Comparison of ENCODE assay signal across 9 mouse cellular contexts in the genomic region with DNA sequence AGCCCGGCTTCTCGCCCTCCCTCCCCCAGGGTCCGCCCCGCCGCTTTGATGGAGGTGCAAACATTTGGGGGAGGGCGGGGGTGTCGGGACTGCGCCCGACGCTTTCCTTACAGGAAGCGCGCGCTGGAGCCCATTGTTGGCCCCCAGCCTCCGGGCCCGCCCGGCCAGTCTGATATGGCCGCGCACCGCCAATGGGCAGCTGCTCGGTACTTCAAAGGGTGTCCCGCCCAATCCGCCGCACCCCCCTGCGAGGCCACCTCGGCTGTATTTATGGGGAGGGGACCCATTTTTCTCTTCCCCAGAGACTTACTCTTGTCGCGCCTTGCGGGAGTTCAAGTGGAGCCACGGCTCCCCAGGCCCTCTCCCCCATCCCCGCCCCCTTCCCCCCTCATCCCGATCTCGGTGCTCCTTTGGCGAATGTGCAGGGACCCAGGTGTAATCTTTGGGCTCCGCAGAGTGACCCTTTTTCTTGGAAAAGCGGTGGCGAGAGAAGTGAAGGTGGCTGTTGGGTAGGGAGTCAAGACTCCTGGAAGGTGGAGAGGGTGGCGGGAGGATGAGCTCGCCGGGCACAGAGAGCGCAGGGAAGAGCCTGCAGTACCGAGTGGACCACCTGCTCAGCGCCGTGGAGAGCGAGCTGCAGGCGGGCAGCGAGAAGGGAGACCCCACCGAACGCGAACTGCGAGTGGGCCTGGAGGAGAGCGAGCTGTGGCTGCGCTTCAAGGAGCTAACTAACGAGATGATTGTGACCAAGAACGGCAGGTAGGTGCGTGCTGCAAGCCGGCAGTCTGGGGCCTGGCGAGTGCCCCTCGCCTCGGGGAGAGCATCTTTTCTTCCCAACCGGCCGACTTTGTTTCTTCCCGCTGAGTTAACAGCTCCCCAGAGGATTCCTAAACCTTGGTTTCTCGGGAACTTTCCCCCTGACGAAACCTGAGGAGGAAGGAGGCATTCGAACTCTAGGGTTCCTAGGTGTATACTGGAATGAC. TPM values are rescaled to one million over a fixed set of nuclear protein-coding genes. Genes with fewer than 3 reads are reported as not detected.
DNase-seq lines count a peak whose midpoint lies in the region; ATAC-seq and TF ChIP-seq lines count a peak whose summit lies in the region.
"Had no signal": no experiment of that assay in that cellular context is flagged by ENCODE, and none has a peak within 500 bp of the region (broad histone marks: within the 10 kb centered on the region; RNA-seq: fewer than 3 reads in every experiment).

A gene (plus strand): TSS at position 446 of the 983 bp plus-strand sequence.

- no peak for TF ChIP-seq CTCF in lung, embryonic 14.5 days (IDR thresholded peaks at IDR 0.05; ENCODE audit: low read depth)

- H3K4me1 ChIP-seq in lung, embryonic 14.5 days (ENCODE audit: insufficient read depth), result no peaks in the 10 kb centered on the region
- H3K4me1 ChIP-seq in forebrain, embryonic 14.5 days (ENCODE audit: control insufficient read depth, insufficient read depth, low read length), result no peaks in the 10 kb centered on the region
- H3K4me1 ChIP-seq in limb, embryonic 13.5 days, result peaks cover 28% of the 10 kb centered on the region
- H3K4me1 ChIP-seq in stomach, embryonic 16.5 days (ENCODE audit: control insufficient read depth, insufficient read depth, low read length), result no peaks in the 10 kb centered on the region; the same call in 1 of the 2 replicates

- no peaks in the 10 kb centered on the region for H3K36me3 ChIP-seq in lung, embryonic 14.5 days (ENCODE audit: insufficient read depth)
- H3K36me3 ChIP-seq in forebrain, embryonic 14.5 days (ENCODE audit: control insufficient read depth, insufficient read depth, low read length), result no peaks in the 10 kb centered on the region
- no peaks in the 10 kb centered on the region for H3K36me3 ChIP-seq in limb, embryonic 13.5 days
- H3K36me3 ChIP-seq in stomach, embryonic 16.5 days (ENCODE audit: control insufficient read depth, insufficient read depth, low read length), result no peaks in the 10 kb centered on the region

- H3K9me3 ChIP-seq in lung, embryonic 14.5 days (ENCODE audit: low read depth, low read length), result no peaks in the 10 kb centered on the region
- no peaks in the 10 kb centered on the region for H3K9me3 ChIP-seq in forebrain, embryonic 14.5 days (replicated peaks; ENCODE audit: control insufficient read depth, low read length)
- H3K9me3 ChIP-seq in limb, embryonic 13.5 days, result no peaks in the 10 kb centered on the region
- no peaks in the 10 kb centered on the region for H3K9me3 ChIP-seq in stomach, embryonic 16.5 days (replicated peaks; ENCODE audit: control insufficient read depth, low read length)

- DNase-seq in lung, embryonic 14.5 days, result peak; percentile 30
- no peak for DNase-seq in lung, postnatal 36 days
- DNase-seq in forebrain, embryonic 14.5 days (ENCODE audit: low spot score), result no peak
- DNase-seq in cerebellum, adult 9-11 months, result no peak
- DNase-seq: cerebellum, adult 8-10 months; gastrocnemius, postnatal 36 days had no signal

- no peak within 1 kb of the TSS for H3K9ac ChIP-seq in lung, embryonic 14.5 days
- H3K9ac ChIP-seq in forebrain, embryonic 14.5 days (ENCODE audit: low read length), result no peak within 1 kb of the TSS
- H3K9ac ChIP-seq in limb, embryonic 13.5 days, result no peak within 1 kb of the TSS; the same call in 1 of the 2 replicates
- H3K9ac ChIP-seq in stomach, embryonic 16.5 days (ENCODE audit: low read length), result no peak within 1 kb of the TSS

- ATAC-seq in lung, embryonic 14.5 days (ENCODE audit: insufficient read depth), result no peak
- no peak for ATAC-seq in forebrain, embryonic 14.5 days
- ATAC-seq in limb, embryonic 13.5 days (ENCODE audit: low FRiP score, low read depth), result no peak
- ATAC-seq in stomach, embryonic 16.5 days (ENCODE audit: insufficient read depth, low FRiP score), result no peak
- ATAC-seq in CD4-positive, CD25-positive, alpha-beta regulatory T cell, adult 4 months, result no peak

- H3K27me3 ChIP-seq in lung, embryonic 14.5 days (ENCODE audit: insufficient read depth, low read length), result peaks cover 90% of the 10 kb centered on the region
- H3K27me3 ChIP-seq in forebrain, embryonic 14.5 days (replicated peaks; ENCODE audit: control insufficient read depth, insufficient read depth, low read length), result peaks cover 90% of the 10 kb centered on the region
- peaks cover 100% of the 10 kb centered on the region for H3K27me3 ChIP-seq in limb, embryonic 13.5 days
- peaks cover 82% of the 10 kb centered on the region for H3K27me3 ChIP-seq in stomach, embryonic 16.5 days (ENCODE audit: control insufficient read depth, insufficient read depth, low read length)

- H3K4me2 ChIP-seq in lung, embryonic 14.5 days, result peak within 1 kb of the TSS; percentile 60
- peak within 1 kb of the TSS; percentile 21 for H3K4me2 ChIP-seq in forebrain, embryonic 14.5 days (ENCODE audit: low read length)
- peak within 1 kb of the TSS; percentile 67 for H3K4me2 ChIP-seq in limb, embryonic 13.5 days (replicated peaks)
- peak within 1 kb of the TSS; percentile 43 for H3K4me2 ChIP-seq in stomach, embryonic 16.5 days (ENCODE audit: low read depth, low read length)

- H3K27ac ChIP-seq in lung, embryonic 14.5 days (ENCODE audit: low read depth), result no peak within 1 kb of the TSS
- no peak within 1 kb of the TSS for H3K27ac ChIP-seq in forebrain, embryonic 14.5 days (ENCODE audit: low read depth, low read length)
- no peak within 1 kb of the TSS for H3K27ac ChIP-seq in limb, embryonic 13.5 days
- no peak within 1 kb of the TSS for H3K27ac ChIP-seq in stomach, embryonic 16.5 days (ENCODE audit: low read length)

- 1% methylated on average over 65 of the region's 65 CpGs for WGBS in lung, embryonic 14.5 days
- under 1% methylated on average over 63 of the region's 65 CpGs for WGBS in forebrain, embryonic 14.5 days
- WGBS in limb, embryonic 13.5 days, result under 1% methylated on average over 64 of the region's 65 CpGs
- WGBS in stomach, embryonic 16.5 days, result under 1% methylated on average over 65 of the region's 65 CpGs

- H3K4me3 ChIP-seq in lung, embryonic 14.5 days (ENCODE audit: low read depth, low read length), result peak within 1 kb of the TSS; percentile 32
- H3K4me3 ChIP-seq in forebrain, embryonic 14.5 days (ENCODE audit: low read depth, low read length), result no peak within 1 kb of the TSS
- H3K4me3 ChIP-seq in limb, embryonic 13.5 days, result peak within 1 kb of the TSS; percentile 40
- peak within 1 kb of the TSS; percentile 27 for H3K4me3 ChIP-seq in stomach, embryonic 16.5 days (replicated peaks; ENCODE audit: low read length)

RNA-seq across cellular contexts. Expression of the gene that starts here (rescaled TPM):
- 0.34 and 0.45 TPM in 2 replicates for polyA plus RNA-seq in lung, embryonic 14.5 days (2014; fragmentation: Nextera tagmentation; extraction: Ambion mirVana)
- polyA plus RNA-seq in forebrain, embryonic 14.5 days (2014; fragmentation: Nextera tagmentation; extraction: Ambion mirVana), result 0.67 and 0.83 TPM in 2 replicates
- polyA plus RNA-seq in limb, embryonic 13.5 days (2015; fragmentation: Nextera tagmentation; extraction: Ambion mirVana), result 0.61 and 0.97 TPM in 2 replicates
- 0.22 and 1.1 TPM in 2 replicates for polyA plus RNA-seq in stomach, embryonic 16.5 days (2015; fragmentation: Nextera tagmentation; extraction: Ambion mirVana)
- polyA plus RNA-seq in CD4-positive, CD25-positive, alpha-beta regulatory T cell, adult 4 months (2017; shearing (Covaris generic)), result not detected

Comparison
In these comparisons a context has a peak if more than half of its experiments do, and no peak if none do; other contexts are left out.
1. Peak in DNase-seq, H3K4me3 ChIP-seq and H3K4me2 ChIP-seq in lung, embryonic 14.5 days; RNA of the gene not detected or under 1 TPM.